Mouse (Mus musculus) heart, embryonic 16.5 days (tissue): Measurements from ENCODE around the gene Abi1. TPM values are rescaled to one million over a fixed set of nuclear protein-coding genes. Genes with fewer than 3 reads are reported as not detected.

Experiments
- ATAC-seq: fragments of 200-750 bp; cut with Nextera tagmentation; replicated peaks from 2 replicates; pipeline ENCODE4 v1.8.0; 2017; ENCODE audit warnings: moderate number of reproducible peaks; ENCODE audit not compliant: insufficient read depth, low FRiP score; ENCODE audit errors: extremely low read depth
- H3K27ac ChIP-seq: fragments of 300-500 bp; sonication (generic); 2 replicates; pipeline ENCODE4 v1.5.1; 2014; ENCODE audit warnings: mild to moderate bottlenecking, low read length, control low read depth, moderate library complexity
- H3K27me3 ChIP-seq: fragments of 300-500 bp; sonication (generic); 2 replicates; pipeline ENCODE4 v1.6.1; 2014; ENCODE audit warnings: low read length, mixed read lengths; ENCODE audit not compliant: control insufficient read depth, insufficient read depth
- H3K36me3 ChIP-seq: fragments of 300-500 bp; sonication (generic); 2 replicates; pipeline ENCODE4 v1.6.1; 2014; ENCODE audit not compliant: control insufficient read depth, insufficient read depth
- H3K4me1 ChIP-seq: fragments of 300-500 bp; sonication (generic); 2 replicates; pipeline ENCODE4 v1.6.1; 2014; ENCODE audit warnings: low read length, mixed read lengths; ENCODE audit not compliant: control insufficient read depth, insufficient read depth
- H3K4me2 ChIP-seq: fragments of 300-500 bp; sonication (generic); 2 replicates; pipeline ENCODE4 v1.6.1; 2014; ENCODE audit warnings: low read depth, mild to moderate bottlenecking, control low read depth, low read length
- H3K4me3 ChIP-seq: fragments of 300-500 bp; sonication (generic); 2 replicates; pipeline ENCODE4 v1.5.1; 2014; ENCODE audit warnings: mild to moderate bottlenecking, control low read depth, low read length
- H3K9ac ChIP-seq: fragments of 300-500 bp; sonication (generic); 2 replicates; pipeline ENCODE4 v1.6.1; 2014; ENCODE audit warnings: low read length, control low read depth
- H3K9me3 ChIP-seq: fragments of 300-500 bp; sonication (generic); replicated peaks from 2 replicates; pipeline ENCODE4 v1.6.1; 2016; ENCODE audit warnings: low read length; ENCODE audit not compliant: control insufficient read depth
- WGBS: fragments of 180-500 bp; shearing (Covaris S2); extraction: QIAGEN DNeasy Blood & Tissue Kit; methylation state at CpG from one replicate; pipeline ENCODE4 v1.1.7; 2014; 5-methylcytosine and 5-hydroxymethylcytosine counted together
- polyA plus RNA-seq: library from polyadenylated mRNA; unstranded; fragments of >200 nt; fragmentation: Nextera tagmentation; extraction: Ambion mirVana; gene quantifications from 2 replicates; pipeline ENCODE4 v1.2.1, GENCODE M21; 2015

The Abi1 gene
- polyA plus RNA-seq, 1 experiment from 2014 or later: 36.5 TPM

DNA sequence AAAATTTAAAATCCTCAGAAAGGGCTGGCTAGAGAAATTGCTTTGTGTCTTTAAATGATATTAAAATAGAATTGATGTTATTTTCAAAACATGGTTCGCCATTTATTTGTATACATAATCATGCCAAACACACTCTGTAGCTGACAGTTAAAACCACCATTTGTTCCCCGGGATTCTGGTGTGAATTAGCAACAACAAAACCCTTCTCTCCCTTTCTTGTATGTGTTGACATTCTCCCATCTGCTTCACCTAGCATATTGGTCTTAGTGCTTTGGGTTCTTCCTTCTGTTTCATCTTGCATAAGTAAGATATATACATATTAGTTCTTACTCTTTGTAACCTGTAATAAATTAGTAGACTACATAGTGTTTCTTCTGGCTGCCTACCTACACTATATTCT, 121.4 kb downstream of the Abi1 start:
- Histone ChIP-seq H3K4me1 (no peaks in the 10 kb centered on the region), H3K36me3 (peaks cover 19% of the 10 kb centered on the region), H3K4me2 (no peak overlapping the region), H3K27me3 (no peaks in the 10 kb centered on the region), H3K27ac (no peak overlapping the region), H3K9ac (no peak overlapping the region), H3K9me3 (no peaks in the 10 kb centered on the region), H3K4me3 (no peak overlapping the region)
- 78% methylated on average over 2 of the region's 2 CpGs for WGBS
- no peak for ATAC-seq

GRCm38 (mm10) chr2:22914421-22914820, 125.6 kb downstream of the Abi1 start:
- no peak overlapping the region for H3K4me3 ChIP-seq
- H3K9ac ChIP-seq: no peak overlapping the region
- no peaks in the 10 kb centered on the region for H3K4me1 ChIP-seq
- H3K27me3 ChIP-seq: no peaks in the 10 kb centered on the region
- 88% methylated on average over 3 of the region's 3 CpGs for WGBS
- H3K9me3 ChIP-seq: no peaks in the 10 kb centered on the region
- no peak overlapping the region for H3K4me2 ChIP-seq
- ATAC-seq: no peak
- H3K36me3 ChIP-seq: peaks cover 32% of the 10 kb centered on the region
- H3K27ac ChIP-seq: no peak overlapping the region

DNA sequence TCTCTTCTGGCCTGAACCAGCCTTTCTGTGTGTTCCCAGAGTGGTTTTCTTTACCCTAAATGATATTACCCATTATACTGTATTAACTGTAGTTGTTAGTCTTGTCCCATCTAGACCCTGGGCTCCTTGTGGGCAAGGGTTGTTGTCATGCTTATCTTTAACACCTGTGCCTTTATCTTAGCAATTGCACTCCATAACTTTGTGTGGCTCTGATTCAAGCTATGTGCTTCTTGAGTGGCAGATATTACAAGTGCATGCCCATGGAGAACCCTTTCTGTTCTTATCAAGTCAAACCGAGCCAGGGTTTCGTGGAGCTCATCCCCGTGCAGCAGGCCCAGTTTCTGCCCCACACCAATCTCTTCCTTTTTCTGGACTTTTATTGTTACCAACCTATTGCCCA, 136.1 kb downstream of the Abi1 start:
- peaks cover 36% of the 10 kb centered on the region for H3K36me3 ChIP-seq
- WGBS: 49% methylated on average over 3 of the region's 3 CpGs

GRCm38 (mm10) chr2:22895282-22896273, 144.5 kb downstream of the Abi1 start, which contains the start of gene Pdss1:
Gene Pdss1, plus strand, starts transcription at chr2:22895522.
- Histone ChIP-seq H3K9me3 (no peaks in the 10 kb centered on the region), H3K36me3 (no peaks in the 10 kb centered on the region), H3K27ac (peak within 1 kb of the TSS; percentile 87), H3K27me3 (no peaks in the 10 kb centered on the region), H3K4me1 (peaks cover 10% of the 10 kb centered on the region), H3K4me2 (peak within 1 kb of the TSS; percentile 67), H3K4me3 (peak within 1 kb of the TSS; percentile 85), H3K9ac (peak within 1 kb of the TSS; percentile 83)
- under 1% methylated on average over 81 of the region's 81 CpGs for WGBS
- ATAC-seq: peak; percentile 99

More for the DNA sequence above, 136.1 kb downstream of the Abi1 start:
- no peak for ATAC-seq
- Histone ChIP-seq H3K4me1 (no peaks in the 10 kb centered on the region), H3K4me2 (no peak overlapping the region), H3K9me3 (no peaks in the 10 kb centered on the region), H3K27ac (no peak overlapping the region), H3K27me3 (no peaks in the 10 kb centered on the region), H3K4me3 (no peak overlapping the region), H3K9ac (no peak overlapping the region)

- no peak; the same call in 1 of the 2 replicates for ATAC-seq
- 24% methylated on average over 9 of the region's 9 CpGs for WGBS
- peaks cover 10% of the 10 kb centered on the region for H3K4me1 ChIP-seq
- peak overlapping the region; percentile 83 for H3K9ac ChIP-seq
- H3K9me3 ChIP-seq: no peaks in the 10 kb centered on the region
- no peaks in the 10 kb centered on the region for H3K36me3 ChIP-seq
- peak overlapping the region; percentile 85 for H3K4me3 ChIP-seq
- peak overlapping the region; percentile 67 for H3K4me2 ChIP-seq
- H3K27me3 ChIP-seq: no peaks in the 10 kb centered on the region
- peak overlapping the region; percentile 87 for H3K27ac ChIP-seq
These were observed 145.1 kb downstream of the Abi1 start for GRCm38 (mm10) chr2:22894932-22895281.

Other genes starting within 250 kb of the Abi1 start
- gene Pdss1, start 144.7 kb downstream of the Abi1 start, polyA plus RNA-seq: 34.8 and 36.3 TPM in 2 replicates
- 25.2 and 27.7 TPM in 2 replicates for gene Acbd5, start 27.9 kb upstream of the Abi1 start, polyA plus RNA-seq
- gene Mastl, start 115.8 kb upstream of the Abi1 start, polyA plus RNA-seq: 7.4 and 9.6 TPM in 2 replicates
- gene Yme1l1, start 116.1 kb upstream of the Abi1 start, polyA plus RNA-seq: 43.9 and 48.5 TPM in 2 replicates
- not detected in 2 replicates for gene 4931423N10Rik, start 167.2 kb upstream of the Abi1 start, polyA plus RNA-seq